Mouse (Mus musculus) MN1 (cell line): Measurements from ENCODE around the gene Gstm3.

Experiments
- DNase-seq: peaks from one replicate; pipeline ENCODE4 v3.0.0-alpha.2; 2016; ENCODE audit warnings: low spot score

Gene Gstm3

GRCm38 (mm10) chr3:107929731-107930130 is 39.4 kb downstream of the Gstm3 start:
- DNase-seq, result no peak

GRCm38 (mm10) chr3:107929243-107929642 is 39.8 kb downstream of the Gstm3 start:
- no peak for DNase-seq

GRCm38 (mm10) chr3:107928691-107929090 is 40.4 kb downstream of the Gstm3 start:
- DNase-seq, result no peak

GRCm38 (mm10) chr3:107927841-107928240 is 41.2 kb downstream of the Gstm3 start:
- DNase-seq, result no peak

- no peak for DNase-seq
Measured at GRCm38 (mm10) chr3:107925335-107925734, 43.7 kb downstream of the Gstm3 start.

GRCm38 (mm10) chr3:107920348-107920747 is 48.7 kb downstream of the Gstm3 start:
- no peak for DNase-seq

GRCm38 (mm10) chr3:107917783-107918408 is 51.2 kb downstream of the Gstm3 start:
- peak; percentile 64 for DNase-seq

GRCm38 (mm10) chr3:107917097-107917496 is 52.0 kb downstream of the Gstm3 start:
- no peak for DNase-seq

GRCm38 (mm10) chr3:107916674-107917073 is 52.4 kb downstream of the Gstm3 start:
- no peak for DNase-seq
